Mouse (Mus musculus) left cerebral cortex, adult 11 months (tissue): ENCODE data around the gene Gm10203.

Source experiments
- DNase-seq: peaks from one replicate; pipeline ENCODE4 v3.0.0; 2022; ENCODE audit warnings: low spot score

Gm10203 gene

DNA sequence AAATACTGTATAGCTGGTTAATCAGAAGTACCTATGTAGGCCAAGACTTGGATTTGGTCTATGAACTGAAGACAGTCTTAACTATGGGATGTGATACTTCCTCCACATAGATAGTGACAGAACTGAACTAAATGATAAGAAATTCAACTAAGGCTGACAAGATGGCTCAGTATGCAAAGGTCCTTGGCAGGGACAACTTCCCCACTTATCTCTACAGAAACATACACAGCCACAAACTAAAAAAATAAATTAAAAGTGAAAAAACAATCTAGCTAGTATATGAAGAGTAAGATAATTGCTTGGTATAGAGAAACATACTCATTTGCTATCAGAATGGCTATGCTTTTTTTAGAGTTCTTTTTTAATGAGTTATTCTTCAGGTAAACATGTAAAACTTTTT lies 49.1 kb downstream of the Gm10203 start:
- DNase-seq, result no peak
